Mouse (Mus musculus): ENCODE measurements around the gene Rpl23.
"Not testable (repeated sequence)": the region's sequence is repeated elsewhere in the genome, so short reads cannot be mapped to it uniquely, and the experiment has no call there.

Gene Rpl23

GRCm38 (mm10) chr11:97799994-97800690 lies 17.9 kb upstream of the Rpl23 start:
- DNase-seq (ENCODE audit: low spot score), result peak; percentile 63

DNA sequence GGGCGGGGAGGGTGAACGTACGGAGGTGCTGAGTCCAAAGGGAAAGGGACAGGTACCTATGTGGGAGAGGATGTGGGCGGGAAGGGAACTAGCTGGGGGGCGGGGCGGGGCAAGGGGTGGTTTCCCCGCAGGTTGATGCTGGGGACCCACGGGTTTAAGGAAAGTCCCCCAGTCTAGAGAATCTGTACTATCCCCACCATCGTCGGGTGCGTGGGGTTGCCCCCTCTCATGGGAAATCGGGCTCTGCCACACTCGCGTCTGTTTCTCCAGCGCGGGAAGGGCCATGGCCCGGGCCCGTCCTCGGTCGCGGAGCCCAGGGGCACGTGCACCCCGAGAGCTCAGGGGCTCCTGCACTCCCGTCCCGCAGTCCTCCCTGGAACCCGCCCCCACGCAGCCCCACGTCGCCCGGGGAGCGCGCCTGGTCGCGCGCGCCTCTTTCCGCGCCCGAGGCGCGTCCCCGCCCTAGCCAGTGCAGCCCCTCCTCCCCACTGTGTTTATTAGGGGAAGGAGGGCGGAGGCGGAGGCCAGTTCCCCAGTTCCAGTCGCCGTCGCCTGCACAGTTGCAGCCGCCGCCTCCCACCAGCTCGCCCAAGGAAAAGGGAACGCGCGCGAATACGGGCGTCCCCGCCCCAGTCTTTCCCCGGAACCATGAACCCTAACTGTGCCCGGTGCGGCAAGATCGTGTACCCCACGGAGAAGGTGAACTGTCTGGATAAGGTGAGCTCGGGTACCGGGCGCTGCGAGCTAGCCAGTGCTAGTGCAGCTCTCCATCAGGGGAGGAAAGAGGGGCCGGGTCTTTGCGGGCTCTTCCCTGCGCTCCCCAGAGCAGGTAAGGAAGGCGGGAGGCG lies 17.1 kb upstream of the Rpl23 start:
- peak; percentile 87 for DNase-seq (ENCODE audit: low spot score)

DNA sequence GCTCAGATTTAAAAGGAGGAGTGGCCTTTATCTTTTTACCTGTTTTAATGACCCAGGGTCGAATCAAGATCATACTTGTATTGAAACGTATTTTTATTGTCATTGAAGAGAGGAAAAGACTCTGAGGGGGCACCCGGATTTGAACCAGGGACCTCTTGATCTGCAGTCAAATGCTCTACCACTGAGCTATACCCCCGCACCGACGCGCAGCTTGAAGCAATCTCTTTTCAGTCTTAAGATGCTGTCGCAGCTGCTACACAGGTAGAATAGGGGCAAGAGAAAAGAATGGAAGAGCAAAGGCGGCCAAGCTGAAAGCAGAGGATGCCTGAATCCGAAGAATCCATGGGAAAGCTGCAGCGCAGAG lies 16.5 kb upstream of the Rpl23 start, which contains the start of gene Lasp1:
TSS of gene Lasp1 (plus strand) at position 219 of the 364 bp plus-strand sequence.
- DNase-seq (ENCODE audit: low spot score), result peak; percentile 90

DNA sequence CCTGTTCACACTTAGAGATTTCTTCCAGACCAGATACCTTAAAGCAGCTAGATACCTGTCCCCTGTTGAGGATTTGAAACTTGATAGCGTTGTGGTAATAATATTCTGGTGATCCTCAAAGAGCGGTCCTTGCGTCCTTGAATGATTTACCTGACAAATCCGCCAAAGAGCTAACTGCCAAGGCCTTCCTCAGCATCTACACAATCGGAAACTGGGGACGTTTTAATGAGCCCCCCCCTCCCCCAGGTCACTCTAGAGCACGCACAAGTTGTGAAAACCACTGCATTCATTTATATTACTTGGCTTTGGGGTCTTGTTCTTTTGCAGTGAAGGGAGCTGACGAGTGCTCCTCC lies 15.8 kb upstream of the Rpl23 start:
- DNase-seq (ENCODE audit: low spot score), result no peak

- DNase-seq (ENCODE audit: low spot score), result no peak
Measured at GRCm38 (mm10) chr11:97797369-97798082, 15.3 kb upstream of the Rpl23 start.

GRCm38 (mm10) chr11:97796910-97797309 lies 14.7 kb upstream of the Rpl23 start:
- peak; percentile 85 for DNase-seq (ENCODE audit: low spot score)

DNA sequence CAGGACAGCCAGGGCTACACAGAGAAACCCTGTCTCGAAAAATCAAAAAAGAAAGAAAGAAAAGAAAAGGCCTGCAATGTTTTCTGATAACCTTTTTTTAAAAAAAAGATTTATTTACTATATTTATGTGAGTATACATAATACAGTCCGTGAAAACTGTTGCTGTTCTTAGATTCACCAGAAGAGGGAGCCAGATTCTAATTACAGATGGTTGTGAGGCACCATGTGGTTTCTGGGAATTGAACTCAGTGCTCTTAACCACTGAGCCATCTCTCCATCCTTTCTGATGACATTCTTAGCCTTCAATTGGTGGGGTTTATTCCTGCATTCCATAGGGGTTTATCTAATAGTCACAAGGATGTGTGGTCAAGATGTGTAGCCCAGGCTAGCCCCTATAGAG lies 10.9 kb upstream of the Rpl23 start:
- DNase-seq (ENCODE audit: low spot score), result peak; percentile 72

GRCm38 (mm10) chr11:97790778-97791438 lies 8.7 kb upstream of the Rpl23 start:
- not testable (repeated sequence) for DNase-seq (ENCODE audit: low spot score)

DNA sequence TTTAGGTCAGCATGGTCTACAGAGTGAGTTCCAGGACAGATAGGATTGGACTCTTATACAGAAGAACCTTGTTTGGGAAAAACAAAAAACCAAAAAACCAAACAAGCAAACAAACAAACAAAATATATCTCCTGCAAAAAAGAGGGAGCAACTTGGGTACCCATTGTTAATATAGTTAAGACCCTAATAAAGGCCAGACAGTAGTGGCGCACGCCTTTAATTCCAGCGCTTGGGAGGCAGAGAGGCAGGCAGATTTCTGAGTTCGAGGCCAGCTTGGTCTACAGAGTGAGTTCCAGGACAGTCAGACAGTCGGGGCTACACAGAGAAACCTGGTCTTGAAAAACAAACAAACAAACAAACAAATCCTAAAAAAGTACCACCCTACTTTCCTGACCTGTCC lies 7.5 kb upstream of the Rpl23 start:
- DNase-seq (ENCODE audit: low spot score), result no peak

- no peak for DNase-seq (ENCODE audit: low spot score)
Measured at GRCm38 (mm10) chr11:97787961-97788360, 5.7 kb upstream of the Rpl23 start.

- no peak for DNase-seq (ENCODE audit: low spot score)
Measured at GRCm38 (mm10) chr11:97782564-97782895, 293 bp upstream of the Rpl23 start.

DNA sequence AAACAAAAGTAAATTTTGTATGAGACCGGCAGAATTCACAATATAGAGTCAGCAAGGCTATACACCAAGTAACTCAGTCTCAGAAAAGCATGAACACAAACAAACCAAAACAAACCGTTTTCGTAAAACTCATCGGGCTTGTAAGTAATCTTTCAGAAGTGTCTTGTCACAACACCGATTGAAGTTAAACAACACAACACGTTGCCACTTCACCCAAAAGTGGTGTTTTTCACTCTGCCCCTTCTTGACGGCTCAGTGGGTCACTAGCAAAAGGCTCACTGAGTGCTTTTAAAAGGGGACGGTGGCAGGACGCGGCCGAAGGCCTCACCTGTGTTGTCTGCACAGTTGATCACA lies 782 bp downstream of the Rpl23 start:
- DNase-seq (ENCODE audit: low spot score), result no peak

GRCm38 (mm10) chr11:97779968-97780701 lies 2.1 kb downstream of the Rpl23 start:
- no peak for DNase-seq (ENCODE audit: low spot score)

DNA sequence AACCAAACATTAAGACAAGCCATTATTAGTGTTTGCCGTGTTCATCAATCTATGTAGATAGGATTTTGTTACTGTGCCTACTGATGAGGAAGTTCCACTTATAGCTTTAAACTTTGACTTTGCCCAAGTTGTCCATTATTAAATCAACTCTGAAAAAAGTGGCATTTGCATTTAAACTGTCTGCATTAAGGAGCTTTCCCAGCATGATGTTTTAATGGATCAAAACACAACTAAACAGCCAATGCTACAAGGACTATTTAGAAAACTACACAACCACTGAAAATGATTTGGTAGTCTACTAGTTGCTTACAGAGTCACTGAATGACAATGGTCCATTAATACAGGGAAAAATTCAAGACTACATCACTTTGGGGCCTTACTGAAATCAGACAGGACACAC lies 3.3 kb downstream of the Rpl23 start:
- DNase-seq (ENCODE audit: low spot score), result no peak

- no peak for DNase-seq (ENCODE audit: low spot score)
Measured at GRCm38 (mm10) chr11:97777129-97777529, 5.1 kb downstream of the Rpl23 start.

GRCm38 (mm10) chr11:97776497-97777128 lies 5.6 kb downstream of the Rpl23 start:
- no peak for DNase-seq (ENCODE audit: low spot score)

GRCm38 (mm10) chr11:97775808-97776496 lies 6.3 kb downstream of the Rpl23 start, which contains the start of gene 1700001P01Rik:
Gene 1700001P01Rik (minus strand): TSS chr11:97775918.
- DNase-seq (ENCODE audit: low spot score), result no peak

DNA sequence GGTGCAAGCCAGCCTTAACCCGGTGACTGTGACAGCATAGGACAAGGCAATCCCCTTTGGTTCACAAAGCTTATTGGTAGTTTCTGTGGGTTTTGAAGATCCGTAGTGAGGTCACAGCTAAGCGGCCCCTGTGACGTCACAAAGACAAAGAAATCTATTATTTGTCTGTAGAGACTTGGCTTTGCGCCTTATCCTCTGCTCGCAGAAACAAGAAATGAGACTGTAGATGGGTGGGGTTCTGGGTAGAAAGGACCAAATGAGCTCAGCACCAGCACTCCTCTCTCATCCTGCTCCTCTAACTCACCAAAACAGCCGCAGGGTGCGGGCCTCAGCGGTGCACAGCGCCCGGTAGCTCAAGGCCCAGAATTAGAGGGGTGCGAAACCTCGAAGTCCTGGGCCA lies 7.1 kb downstream of the Rpl23 start:
- DNase-seq (ENCODE audit: low spot score), result no peak

GRCm38 (mm10) chr11:97771410-97771809 lies 10.8 kb downstream of the Rpl23 start:
- no peak for DNase-seq (ENCODE audit: low spot score)

GRCm38 (mm10) chr11:97769704-97770103 lies 12.5 kb downstream of the Rpl23 start:
- no peak for DNase-seq (ENCODE audit: low spot score)

Data from layer of hippocampus, adult 11-12 months (tissue).